Mouse (Mus musculus): Measurements from ENCODE around the gene Dmac1.
"Not testable (repeated sequence)": the region's sequence is repeated elsewhere in the genome, so short reads cannot be mapped to it uniquely, and the experiment has no call there.

The Dmac1 gene

DNA sequence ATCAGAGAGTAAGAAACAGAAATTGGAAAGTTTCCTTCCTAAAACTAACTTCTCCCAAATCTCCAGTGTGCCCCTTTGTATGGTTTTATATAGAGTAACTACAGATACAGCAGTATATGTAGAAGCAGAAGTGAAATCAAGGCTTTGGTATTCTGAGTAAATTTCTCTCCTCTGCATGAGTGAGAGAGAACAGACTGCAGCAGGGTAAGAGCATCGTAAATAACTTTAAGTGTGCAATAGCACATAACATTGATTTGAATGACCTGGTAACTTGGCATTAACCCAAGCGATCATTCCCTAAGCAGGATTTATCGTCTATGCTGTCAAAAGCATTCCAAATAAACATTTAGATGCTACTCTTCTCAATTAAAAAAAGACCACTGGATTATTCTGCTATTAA lies 18.7 kb downstream of the Dmac1 start:
- no peak overlapping the region for H3K4me3 ChIP-seq (replicated peaks; ENCODE audit: low read length)
- H3K4me1 ChIP-seq (replicated peaks; ENCODE audit: low read depth, low read length) = peaks cover 5% of the 10 kb centered on the region
- H3K27me3 ChIP-seq (ENCODE audit: insufficient read depth, low read length) = no peaks in the 10 kb centered on the region
- no peaks in the 10 kb centered on the region for H3K9me3 ChIP-seq (ENCODE audit: low read length)
- no peak for TF ChIP-seq POU5F1 (IDR thresholded peaks at IDR 0.05; ENCODE audit: borderline replicate concordance, low read length)
- TF ChIP-seq NANOG (IDR thresholded peaks at IDR 0.05; ENCODE audit: borderline replicate concordance, low read length) = no peak
- TF ChIP-seq CTCF (conservative IDR thresholded peaks at IDR 0.05; ENCODE audit: low read length) = no peak
- H3K36me3 ChIP-seq (ENCODE audit: insufficient read depth, low read length) = no peaks in the 10 kb centered on the region

DNA sequence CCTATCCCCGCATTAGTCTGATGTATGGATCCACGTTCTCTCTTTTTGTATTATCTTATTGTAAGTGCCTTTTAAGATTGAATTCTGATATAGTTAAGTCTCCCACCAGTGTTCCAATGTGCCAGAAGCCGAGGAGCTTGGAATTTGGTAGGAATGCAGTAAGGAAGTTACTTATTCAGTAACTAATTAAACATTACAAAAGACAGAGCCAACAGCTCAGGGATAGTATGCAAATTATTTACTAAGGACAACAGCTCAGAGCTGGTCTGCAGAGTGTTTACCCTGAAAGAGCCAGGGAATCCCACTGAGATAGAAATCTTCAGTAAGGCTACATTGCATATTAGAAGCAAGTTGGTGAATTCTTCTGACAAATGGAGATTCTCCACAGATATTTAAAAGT lies 43.5 kb downstream of the Dmac1 start:
- H3K4me1 ChIP-seq (replicated peaks; ENCODE audit: low read depth, low read length); H3K36me3 ChIP-seq (ENCODE audit: insufficient read depth, low read length); H3K27me3 ChIP-seq (ENCODE audit: insufficient read depth, low read length); H3K4me3 ChIP-seq (replicated peaks; ENCODE audit: low read length): not testable (repeated sequence)
- peaks cover 16% of the 10 kb centered on the region for H3K9me3 ChIP-seq (ENCODE audit: low read length)

Data from E14TG2a.4 (cell line).